Mouse (Mus musculus) neural tube, embryonic 14.5 days (tissue): ENCODE measurements around the gene Cabp1. TPM values are rescaled to one million over a fixed set of nuclear protein-coding genes. Genes with fewer than 3 reads are reported as not detected.
"Not testable (repeated sequence)": the region's sequence is repeated elsewhere in the genome, so short reads cannot be mapped to it uniquely, and the experiment has no call there.

Experiments
- ATAC-seq: fragments of 200-750 bp; cut with Nextera tagmentation; 2 replicates; pipeline ENCODE4 v1.8.0; 2017; ENCODE audit warnings: low read depth, mild to moderate bottlenecking, moderate TSS enrichment, moderate library complexity
- H3K27ac ChIP-seq: fragments of 300-500 bp; sonication (generic); 2 replicates; pipeline ENCODE4 v1.5.1; 2014; ENCODE audit warnings: low read depth, mild to moderate bottlenecking, control low read depth, low read length, moderate library complexity, mixed read lengths
- H3K27me3 ChIP-seq: fragments of 300-500 bp; sonication (generic); 2 replicates; pipeline ENCODE4 v1.6.1; 2014; ENCODE audit warnings: low read length; ENCODE audit not compliant: control insufficient read depth, insufficient read depth
- H3K36me3 ChIP-seq: fragments of 300-500 bp; sonication (generic); 2 replicates; pipeline ENCODE4 v1.6.1; 2014; ENCODE audit warnings: low read length, mixed read lengths; ENCODE audit not compliant: control insufficient read depth, insufficient read depth
- H3K4me1 ChIP-seq: fragments of 300-500 bp; sonication (generic); 2 replicates; pipeline ENCODE4 v1.6.1; 2014; ENCODE audit warnings: low read length; ENCODE audit not compliant: control insufficient read depth, insufficient read depth
- H3K4me2 ChIP-seq: fragments of 300-500 bp; sonication (generic); 2 replicates; pipeline ENCODE4 v1.6.1; 2014; ENCODE audit warnings: mild to moderate bottlenecking, low read depth, low read length, control low read depth
- H3K4me3 ChIP-seq: fragments of 300-500 bp; sonication (generic); 2 replicates; pipeline ENCODE4 v1.5.1; 2014; ENCODE audit warnings: low read depth, low read length, control low read depth, mixed read lengths
- H3K9ac ChIP-seq: fragments of 300-500 bp; sonication (generic); replicated peaks from 2 replicates; pipeline ENCODE4 v1.6.1; 2014; ENCODE audit warnings: low read depth, mild to moderate bottlenecking, control low read depth, low read length, mixed read lengths
- H3K9me3 ChIP-seq: fragments of 300-500 bp; sonication (generic); 2 replicates; pipeline ENCODE4 v1.6.1; 2016; ENCODE audit warnings: low read length; ENCODE audit not compliant: control insufficient read depth
- WGBS: fragments of 180-500 bp; shearing (Covaris S2); extraction: QIAGEN DNeasy Blood & Tissue Kit; methylation state at CpG from one replicate; pipeline ENCODE4 v1.1.7; 2014; 5-methylcytosine and 5-hydroxymethylcytosine counted together
- polyA plus RNA-seq: library from polyadenylated mRNA; unstranded; fragments of >200 nt; fragmentation: Nextera tagmentation; extraction: Ambion mirVana; gene quantifications from 2 replicates; pipeline ENCODE4 v1.2.1, GENCODE M21; 2014

The Cabp1 gene
- polyA plus RNA-seq, 1 experiment from 2014 or later, result 28.1 TPM

GRCm38 (mm10) chr5:115167396-115167795 is 26.8 kb downstream of the Cabp1 start:
- H3K27ac ChIP-seq, result no peak overlapping the region
- no peak overlapping the region for H3K4me3 ChIP-seq
- WGBS, result 78% methylated on average over 6 of the region's 6 CpGs
- H3K36me3 ChIP-seq, result no peaks in the 10 kb centered on the region
- ATAC-seq, result no peak
- H3K4me1 ChIP-seq, result no peaks in the 10 kb centered on the region
- no peaks in the 10 kb centered on the region for H3K9me3 ChIP-seq
- no peaks in the 10 kb centered on the region for H3K27me3 ChIP-seq
- H3K9ac ChIP-seq, result no peak overlapping the region
- no peak overlapping the region for H3K4me2 ChIP-seq

DNA sequence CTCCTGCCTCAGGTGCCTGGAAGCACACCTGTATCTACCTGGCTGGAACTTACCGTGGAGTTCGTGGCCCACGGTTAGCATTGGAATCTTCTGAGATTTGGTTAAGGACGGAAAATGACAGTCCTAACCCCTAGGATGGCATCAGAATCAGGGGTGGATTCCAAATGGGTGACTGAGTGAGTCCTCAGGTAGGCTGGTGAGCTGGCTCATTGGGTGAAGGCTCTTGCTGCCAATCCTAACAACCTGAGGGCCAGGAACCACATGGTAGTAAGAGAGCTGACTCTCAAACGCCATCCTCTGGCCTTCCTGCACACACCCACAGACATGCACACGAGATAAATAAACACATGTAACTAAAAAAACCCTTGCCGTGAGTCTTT is 27.4 kb downstream of the Cabp1 start:
- no peaks in the 10 kb centered on the region for H3K36me3 ChIP-seq
- WGBS, result 89% methylated on average over 7 of the region's 7 CpGs
- no peaks in the 10 kb centered on the region for H3K9me3 ChIP-seq
- no peak for ATAC-seq
- H3K27ac ChIP-seq, result no peak overlapping the region
- H3K9ac ChIP-seq, result no peak overlapping the region
- H3K4me3 ChIP-seq, result no peak overlapping the region
- H3K27me3 ChIP-seq, result no peaks in the 10 kb centered on the region
- no peak overlapping the region for H3K4me2 ChIP-seq
- no peaks in the 10 kb centered on the region for H3K4me1 ChIP-seq

DNA sequence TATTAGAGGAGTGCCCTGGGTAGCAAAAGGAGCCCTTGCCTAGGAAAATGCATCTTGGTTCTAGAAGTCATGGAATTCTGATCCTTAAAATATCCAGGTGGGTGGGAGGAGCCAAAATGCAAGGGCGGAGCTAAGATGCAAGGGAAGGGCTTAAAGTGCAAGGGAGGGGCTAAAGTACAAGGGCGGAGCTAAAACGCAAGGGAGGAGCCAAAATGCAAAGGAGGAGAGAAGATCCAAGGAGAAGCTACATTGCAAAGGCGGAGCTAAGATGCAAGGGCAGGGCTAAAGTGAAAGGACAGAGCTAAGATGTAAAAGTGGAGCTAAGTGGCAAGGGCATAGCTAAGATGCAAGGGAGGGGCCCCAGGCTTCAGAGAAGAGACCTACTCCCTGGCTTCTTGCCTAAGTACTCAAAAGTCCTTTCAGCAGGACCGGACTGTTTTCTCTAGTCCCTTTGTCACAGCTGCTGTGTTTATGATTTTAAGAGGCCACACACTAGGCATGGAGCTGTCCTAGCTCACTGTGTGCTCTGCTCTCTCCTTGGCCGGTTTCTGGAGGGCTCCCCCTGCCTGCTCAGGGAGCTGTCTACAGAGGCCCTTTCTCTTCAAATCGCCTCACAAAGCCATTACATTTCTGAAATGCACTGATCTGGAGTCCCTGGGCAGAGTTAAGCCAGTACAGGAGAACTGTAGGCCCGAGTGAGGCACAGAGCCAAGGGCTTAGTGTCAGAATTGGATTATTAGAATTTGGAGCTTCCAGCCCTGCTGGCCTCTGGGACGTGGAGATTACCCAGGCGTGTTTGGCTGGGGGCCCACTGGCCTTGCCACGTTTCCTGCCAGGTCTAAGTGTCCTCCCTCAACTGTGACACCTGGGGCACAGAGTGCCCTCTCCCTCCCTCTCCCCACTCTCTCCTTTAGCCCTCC is 28.0 kb downstream of the Cabp1 start:
- no peak overlapping the region for H3K4me2 ChIP-seq
- no peaks in the 10 kb centered on the region for H3K9me3 ChIP-seq
- H3K4me1 ChIP-seq, result no peaks in the 10 kb centered on the region
- ATAC-seq, result no peak
- WGBS, result 56% methylated on average over 11 of the region's 11 CpGs
- H3K27ac ChIP-seq, result 0 out of 2 replicates have a peak overlapping the region, but pooled peaks have one; percentile 10
- H3K9ac ChIP-seq, result no peak overlapping the region
- no peak overlapping the region for H3K4me3 ChIP-seq
- no peaks in the 10 kb centered on the region for H3K27me3 ChIP-seq
- H3K36me3 ChIP-seq, result no peaks in the 10 kb centered on the region

GRCm38 (mm10) chr5:115165351-115165750 is 28.8 kb downstream of the Cabp1 start:
- no peaks in the 10 kb centered on the region for H3K36me3 ChIP-seq
- 64% methylated on average over 9 of the region's 9 CpGs for WGBS

DNA sequence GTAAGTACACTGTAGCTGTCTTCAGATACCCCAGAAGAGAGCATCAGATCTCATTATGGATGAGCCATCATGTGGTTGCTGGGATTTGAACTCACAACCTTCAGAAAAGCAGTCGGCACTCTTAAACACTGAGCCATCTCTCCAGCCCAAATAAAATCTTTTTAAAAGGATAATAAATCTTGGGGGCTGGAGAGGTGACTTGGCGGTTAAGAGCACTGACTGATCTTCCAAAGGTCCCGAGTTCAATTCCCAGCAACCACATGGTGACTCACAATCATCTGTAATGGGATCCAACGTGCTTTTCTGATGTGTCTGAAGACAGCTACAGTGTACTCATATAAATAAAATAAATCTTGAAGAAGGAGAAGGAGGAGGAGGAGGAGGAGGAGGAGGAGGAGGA is 29.7 kb downstream of the Cabp1 start:
- ATAC-seq, H3K27ac ChIP-seq, H3K4me3 ChIP-seq, H3K9ac ChIP-seq, H3K4me1 ChIP-seq, H3K9me3 ChIP-seq, H3K36me3 ChIP-seq, H3K4me2 ChIP-seq, H3K27me3 ChIP-seq: not testable (repeated sequence)
- WGBS, result 79% methylated on average over 4 of the region's 4 CpGs

More at GRCm38 (mm10) chr5:115165351-115165750, 28.8 kb downstream of the Cabp1 start:
- H3K9ac ChIP-seq, result no peak overlapping the region
- H3K9me3 ChIP-seq, result no peaks in the 10 kb centered on the region
- no peak overlapping the region for H3K4me3 ChIP-seq
- no peak overlapping the region for H3K4me2 ChIP-seq
- H3K4me1 ChIP-seq, result no peaks in the 10 kb centered on the region
- no peaks in the 10 kb centered on the region for H3K27me3 ChIP-seq
- H3K27ac ChIP-seq, result no peak overlapping the region
- no peak for ATAC-seq

DNA sequence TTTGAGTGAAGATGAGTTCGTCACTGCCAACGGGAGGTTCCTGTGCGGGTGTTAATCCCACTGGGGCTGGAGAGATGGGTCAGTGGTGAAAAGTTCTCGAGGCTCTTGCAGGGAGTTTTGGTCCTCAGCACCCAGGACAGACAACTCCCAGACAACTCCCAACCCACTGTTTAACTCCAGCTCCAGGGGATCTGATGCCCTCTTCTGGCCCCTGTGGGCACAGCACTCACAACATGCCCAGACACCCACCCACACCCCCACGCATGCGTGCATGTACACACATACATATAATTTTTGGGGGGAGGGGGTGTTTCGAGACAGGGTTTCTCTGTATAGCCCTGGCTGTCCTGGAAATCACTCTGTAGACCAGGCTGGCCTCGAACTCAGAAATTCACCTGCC is 30.6 kb downstream of the Cabp1 start:
- no peak for ATAC-seq
- Histone ChIP-seq H3K27me3 (no peaks in the 10 kb centered on the region), H3K4me3 (no peak overlapping the region), H3K9ac (no peak overlapping the region), H3K36me3 (no peaks in the 10 kb centered on the region), H3K4me2 (no peak overlapping the region), H3K27ac (no peak overlapping the region), H3K4me1 (peaks cover 6% of the 10 kb centered on the region; the same call in 1 of the 2 replicates), H3K9me3 (no peaks in the 10 kb centered on the region)
- WGBS, result 53% methylated on average over 8 of the region's 8 CpGs

DNA sequence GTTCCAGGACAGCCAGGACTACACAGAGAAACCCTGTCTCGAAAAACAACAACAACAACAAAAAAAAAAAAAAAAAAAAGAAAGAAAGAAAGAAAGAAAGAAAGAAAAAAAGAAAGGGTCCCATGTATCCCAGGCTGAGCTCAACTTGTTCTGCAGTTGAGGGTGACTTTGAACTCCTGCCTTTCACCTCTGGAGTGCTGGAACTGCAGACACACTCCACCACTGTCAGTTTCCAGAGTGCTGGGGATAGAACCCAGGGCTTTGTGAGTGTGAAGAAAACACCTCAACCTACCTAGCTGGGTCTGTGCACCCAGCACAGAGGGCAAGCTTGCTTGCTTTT is 32.3 kb downstream of the Cabp1 start:
- H3K4me1 ChIP-seq, H3K27me3 ChIP-seq, H3K9ac ChIP-seq, H3K27ac ChIP-seq, H3K4me2 ChIP-seq, H3K4me3 ChIP-seq, ATAC-seq, H3K36me3 ChIP-seq, H3K9me3 ChIP-seq: not testable (repeated sequence)
- no CpG with 5 or more reads among the region's 1 CpGs for WGBS

- Histone ChIP-seq H3K9ac (no peak overlapping the region), H3K4me3 (no peak overlapping the region), H3K4me2 (no peak overlapping the region), H3K9me3 (no peaks in the 10 kb centered on the region), H3K4me1 (peaks cover 14% of the 10 kb centered on the region), H3K27me3 (no peaks in the 10 kb centered on the region), H3K36me3 (no peaks in the 10 kb centered on the region), H3K27ac (no peak overlapping the region)
- WGBS, result 59% methylated on average over 13 of the region's 13 CpGs
- ATAC-seq, result no peak
Observed at GRCm38 (mm10) chr5:115161064-115161939, 32.9 kb downstream of the Cabp1 start.

DNA sequence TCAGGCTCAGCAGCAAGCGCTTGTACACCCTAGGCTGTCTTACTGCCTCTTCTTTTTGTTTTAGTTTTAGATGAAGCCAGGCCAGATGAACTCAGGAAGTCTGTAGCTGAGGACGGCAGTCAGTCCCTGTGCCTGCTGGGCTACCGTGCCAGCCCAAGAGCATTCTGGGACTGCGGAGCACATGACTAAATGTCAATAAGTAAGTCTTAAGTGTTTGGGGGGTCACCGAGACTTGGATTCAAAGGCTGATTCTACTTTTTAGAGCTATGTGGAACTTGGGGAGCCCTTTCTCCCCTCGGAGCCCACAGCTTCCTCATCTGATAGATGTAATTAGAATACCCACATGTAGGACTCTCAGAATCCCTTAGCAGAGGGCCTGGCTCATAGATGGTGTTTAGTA is 33.5 kb downstream of the Cabp1 start:
- H3K4me1 ChIP-seq, result peaks cover 20% of the 10 kb centered on the region
- no peak overlapping the region for H3K27ac ChIP-seq
- no peak overlapping the region for H3K9ac ChIP-seq
- H3K36me3 ChIP-seq, result no peaks in the 10 kb centered on the region
- no peaks in the 10 kb centered on the region for H3K9me3 ChIP-seq
- no peaks in the 10 kb centered on the region for H3K27me3 ChIP-seq
- no peak for ATAC-seq
- H3K4me3 ChIP-seq, result no peak overlapping the region
- no peak overlapping the region for H3K4me2 ChIP-seq
- WGBS, result 82% methylated on average over 6 of the region's 6 CpGs
